Mouse (Mus musculus) stomach, embryonic 16.5 days (tissue): ENCODE data around the gene Prkag2. TPM values are rescaled to one million over a fixed set of nuclear protein-coding genes. Genes with fewer than 3 reads are reported as not detected.

Experiments used
- ATAC-seq: fragments of 200-750 bp; cut with Nextera tagmentation; 2 replicates; pipeline ENCODE4 v1.8.0; 2017; ENCODE audit warnings: moderate number of reproducible peaks, moderate TSS enrichment; ENCODE audit not compliant: insufficient read depth, low FRiP score
- H3K27ac ChIP-seq: fragments of 300-500 bp; sonication (generic); 2 replicates; pipeline ENCODE4 v1.5.1; 2014; ENCODE audit warnings: low read length
- H3K27me3 ChIP-seq: fragments of 300-500 bp; sonication (generic); 2 replicates; pipeline ENCODE4 v1.6.1; 2014; ENCODE audit warnings: low read length, control low read depth, mixed read lengths; ENCODE audit not compliant: control insufficient read depth, insufficient read depth
- H3K36me3 ChIP-seq: fragments of 300-500 bp; sonication (generic); 2 replicates; pipeline ENCODE4 v1.6.1; 2014; ENCODE audit warnings: low read length; ENCODE audit not compliant: control insufficient read depth, insufficient read depth
- H3K4me1 ChIP-seq: fragments of 300-500 bp; sonication (generic); 2 replicates; pipeline ENCODE4 v1.6.1; 2014; ENCODE audit warnings: low read length, control low read depth, mixed read lengths; ENCODE audit not compliant: control insufficient read depth, insufficient read depth
- H3K4me2 ChIP-seq: fragments of 300-500 bp; sonication (generic); 2 replicates; pipeline ENCODE4 v1.6.1; 2014; ENCODE audit warnings: low read depth, low read length, mixed read lengths
- H3K4me3 ChIP-seq: fragments of 300-500 bp; sonication (generic); replicated peaks from 2 replicates; pipeline ENCODE4 v1.5.1; 2014; ENCODE audit warnings: mild to moderate bottlenecking, low read length
- H3K9ac ChIP-seq: fragments of 300-500 bp; sonication (generic); 2 replicates; pipeline ENCODE4 v1.6.1; 2014; ENCODE audit warnings: low read length
- H3K9me3 ChIP-seq: fragments of 300-500 bp; sonication (generic); replicated peaks from 2 replicates; pipeline ENCODE4 v1.6.1; 2016; ENCODE audit warnings: low read length, control low read depth; ENCODE audit not compliant: control insufficient read depth
- WGBS: fragments of 180-500 bp; shearing (Covaris S2); extraction: QIAGEN DNeasy Blood & Tissue Kit; methylation state at CpG from one replicate; pipeline ENCODE4 v1.1.7; 2014; 5-methylcytosine and 5-hydroxymethylcytosine counted together
- polyA plus RNA-seq: library from polyadenylated mRNA; unstranded; fragments of >200 nt; fragmentation: Nextera tagmentation; extraction: Ambion mirVana; gene quantifications from 2 replicates; pipeline ENCODE4 v1.2.1, GENCODE M21; 2015

Prkag2 gene
- polyA plus RNA-seq, 1 experiment from 2014 or later: 42.5 TPM

DNA sequence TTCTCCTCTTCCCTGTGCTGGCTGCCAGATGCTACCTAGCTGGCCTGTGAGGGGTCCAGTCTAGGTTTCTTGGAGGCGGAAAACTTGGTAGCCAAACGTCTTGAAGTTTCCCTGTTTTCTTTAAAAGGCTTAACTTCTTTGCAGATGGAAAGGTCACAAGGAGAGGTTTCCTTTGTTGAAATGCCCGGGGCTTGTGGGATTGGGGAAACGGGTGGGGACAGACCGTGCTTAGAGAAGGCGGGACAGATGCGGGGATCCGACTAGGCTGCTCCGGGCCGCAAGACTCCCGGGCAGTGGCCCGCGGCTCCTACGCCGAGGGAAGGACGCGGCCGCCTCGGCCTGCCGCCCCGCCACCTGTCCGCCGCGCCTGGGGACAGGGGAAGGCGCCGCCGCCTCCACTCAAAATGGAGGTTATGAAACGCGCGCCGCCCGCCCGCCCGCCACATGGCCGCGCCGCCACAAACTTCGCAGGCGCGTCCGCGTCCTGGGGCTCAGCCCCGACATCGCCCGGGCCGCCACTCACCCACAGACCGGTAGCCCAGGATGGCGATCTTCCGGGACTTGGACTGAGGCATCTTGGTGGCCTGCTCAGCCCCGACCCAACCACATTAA is 258.7 kb downstream of the Prkag2 start:
- H3K27ac ChIP-seq: peak overlapping the region; percentile 100
- WGBS: under 1% methylated on average over 48 of the region's 50 CpGs
- peak overlapping the region; percentile 99 for H3K9ac ChIP-seq
- H3K4me1 ChIP-seq: peaks cover 30% of the 10 kb centered on the region
- ATAC-seq: no peak
- peak overlapping the region; percentile 90 for H3K4me2 ChIP-seq
- no peaks in the 10 kb centered on the region for H3K9me3 ChIP-seq
- peak overlapping the region; percentile 97 for H3K4me3 ChIP-seq
- no peaks in the 10 kb centered on the region for H3K36me3 ChIP-seq
- no peaks in the 10 kb centered on the region for H3K27me3 ChIP-seq

DNA sequence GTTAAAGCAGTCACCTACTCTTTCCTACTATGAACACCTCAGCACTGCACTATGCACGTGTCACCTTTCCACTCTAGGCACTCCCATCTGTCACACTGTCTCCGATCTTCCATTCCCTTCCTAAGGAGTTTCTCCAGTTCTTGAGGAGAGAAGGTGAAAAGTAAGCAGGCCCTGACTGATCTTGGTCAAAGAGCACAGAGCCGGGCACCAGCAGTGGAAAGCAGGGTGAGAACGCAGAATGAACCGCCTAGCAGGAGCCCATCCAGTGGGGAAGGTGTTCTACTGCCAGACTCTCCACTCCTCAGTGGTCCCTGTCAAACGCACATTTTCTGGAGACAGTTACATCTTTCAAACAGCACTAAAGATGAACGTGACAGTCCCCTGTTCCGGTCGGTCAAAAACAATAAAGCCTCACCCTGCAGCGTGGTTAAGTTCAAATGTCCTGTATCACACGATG is 259.4 kb downstream of the Prkag2 start:
- peaks cover 30% of the 10 kb centered on the region for H3K4me1 ChIP-seq
- peak overlapping the region; percentile 90 for H3K4me2 ChIP-seq
- H3K36me3 ChIP-seq: no peaks in the 10 kb centered on the region
- H3K9me3 ChIP-seq: no peaks in the 10 kb centered on the region
- peak overlapping the region; percentile 99 for H3K9ac ChIP-seq
- H3K4me3 ChIP-seq: peak overlapping the region; percentile 97
- H3K27ac ChIP-seq: no peak overlapping the region; the same call in 1 of the 2 replicates
- 14% methylated on average over 11 of the region's 11 CpGs for WGBS
- H3K27me3 ChIP-seq: no peaks in the 10 kb centered on the region
- no peak for ATAC-seq

DNA sequence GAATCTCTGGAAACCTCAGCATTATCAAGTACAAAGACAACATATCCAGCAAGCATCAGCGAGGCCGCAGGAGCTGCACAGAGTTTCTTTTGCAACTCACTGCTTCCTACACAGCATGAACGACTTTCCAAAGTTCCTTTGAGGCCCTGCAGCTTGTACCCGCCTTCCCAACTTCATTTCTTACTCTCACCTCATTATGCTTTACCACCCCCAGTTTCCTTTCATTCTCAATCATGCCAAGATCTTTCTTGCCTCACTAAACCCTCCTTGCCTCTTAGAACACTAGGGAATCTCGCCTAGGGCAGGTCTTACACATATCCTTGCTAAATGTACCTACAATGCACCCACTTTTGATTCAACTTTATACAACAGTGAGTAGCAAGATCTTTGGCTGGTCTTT is 266.0 kb downstream of the Prkag2 start:
- 79% methylated on average over 5 of the region's 5 CpGs for WGBS
- Histone ChIP-seq H3K4me1 (peaks cover 23% of the 10 kb centered on the region; the same call in 1 of the 2 replicates), H3K36me3 (no peaks in the 10 kb centered on the region), H3K4me3 (no peak overlapping the region), H3K9me3 (no peaks in the 10 kb centered on the region), H3K27me3 (no peaks in the 10 kb centered on the region), H3K4me2 (no peak overlapping the region), H3K9ac (no peak overlapping the region), H3K27ac (no peak overlapping the region)
- no peak for ATAC-seq

DNA sequence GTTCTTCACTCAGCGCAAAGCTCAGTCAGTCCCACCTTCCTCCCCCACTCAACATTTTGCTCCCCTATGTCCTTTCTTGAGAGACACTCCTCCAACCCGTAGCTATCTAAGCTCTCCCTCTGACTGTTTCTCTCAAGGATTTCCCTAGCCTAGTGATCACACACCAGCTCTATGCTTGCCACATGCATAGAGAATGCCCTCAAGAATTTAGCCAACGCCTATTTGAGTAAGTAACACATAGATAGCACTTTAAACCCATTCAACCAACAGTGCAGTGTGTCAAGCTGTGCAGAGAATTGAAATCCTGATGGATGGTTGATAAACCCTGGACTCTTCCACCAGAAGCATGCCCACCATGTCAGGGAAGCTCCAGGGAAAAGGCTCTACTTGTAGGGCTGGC is 268.5 kb downstream of the Prkag2 start:
- Histone ChIP-seq H3K9ac (no peak overlapping the region), H3K4me2 (no peak overlapping the region), H3K27me3 (no peaks in the 10 kb centered on the region), H3K27ac (no peak overlapping the region), H3K36me3 (no peaks in the 10 kb centered on the region), H3K4me1 (peaks cover 22% of the 10 kb centered on the region; the same call in 1 of the 2 replicates), H3K9me3 (no peaks in the 10 kb centered on the region), H3K4me3 (no peak overlapping the region)
- WGBS: 75% methylated on average over 3 of the region's 3 CpGs
- ATAC-seq: no peak

DNA sequence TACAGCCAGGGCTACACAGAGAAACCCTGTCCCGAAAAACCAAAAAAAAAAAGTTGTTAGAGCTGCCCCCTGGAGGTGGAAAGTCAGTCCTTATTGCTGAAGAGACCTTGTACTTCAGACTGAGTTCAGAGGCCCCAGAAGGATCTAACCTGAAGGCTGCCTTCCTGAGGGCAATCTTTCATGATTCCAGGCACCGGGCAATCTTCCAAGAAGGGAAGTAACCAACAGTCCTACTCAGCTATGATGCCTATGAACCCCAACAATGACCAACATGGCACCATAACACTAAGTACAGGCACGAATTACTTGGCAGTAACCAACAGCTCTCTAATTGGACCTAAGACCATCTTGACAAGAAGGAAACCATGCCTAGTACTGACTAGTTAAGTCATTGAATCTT is 272.0 kb downstream of the Prkag2 start:
- H3K4me3 ChIP-seq: no peak overlapping the region
- no peak overlapping the region for H3K27ac ChIP-seq
- no peak for ATAC-seq
- H3K27me3 ChIP-seq: no peaks in the 10 kb centered on the region
- WGBS: 96% methylated on average over 3 of the region's 3 CpGs
- no peaks in the 10 kb centered on the region for H3K9me3 ChIP-seq
- H3K4me2 ChIP-seq: no peak overlapping the region
- no peak overlapping the region for H3K9ac ChIP-seq
- H3K36me3 ChIP-seq: no peaks in the 10 kb centered on the region
- peaks cover 31% of the 10 kb centered on the region; the same call in 1 of the 2 replicates for H3K4me1 ChIP-seq

DNA sequence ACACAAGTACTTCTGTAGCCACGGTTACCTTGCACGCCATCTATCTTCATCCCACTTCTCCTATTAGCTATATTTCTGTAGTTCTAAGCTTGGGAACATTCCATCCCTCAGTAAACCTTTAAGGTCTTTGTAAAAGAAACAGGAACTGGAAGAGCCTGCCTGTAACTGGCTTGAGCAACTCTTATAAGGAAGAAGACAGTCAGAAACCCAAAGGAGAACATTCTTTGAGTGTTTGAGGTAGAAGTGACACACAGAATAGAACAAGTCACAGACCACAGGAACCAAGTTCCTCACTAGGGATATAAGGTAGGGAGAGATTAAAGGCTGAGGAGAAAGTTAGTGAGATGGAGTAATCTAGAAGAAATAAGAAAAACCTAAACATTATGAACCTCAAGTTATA is 273.3 kb downstream of the Prkag2 start:
- Histone ChIP-seq H3K9ac (no peak overlapping the region), H3K4me2 (no peak overlapping the region), H3K27ac (peak overlapping the region; percentile 10; the same call in 1 of the 2 replicates), H3K36me3 (no peaks in the 10 kb centered on the region), H3K9me3 (no peaks in the 10 kb centered on the region), H3K4me3 (no peak overlapping the region), H3K4me1 (peaks cover 26% of the 10 kb centered on the region; the same call in 1 of the 2 replicates), H3K27me3 (no peaks in the 10 kb centered on the region)
- ATAC-seq: no peak
- 73% methylated on average over 2 of the region's 2 CpGs for WGBS

DNA sequence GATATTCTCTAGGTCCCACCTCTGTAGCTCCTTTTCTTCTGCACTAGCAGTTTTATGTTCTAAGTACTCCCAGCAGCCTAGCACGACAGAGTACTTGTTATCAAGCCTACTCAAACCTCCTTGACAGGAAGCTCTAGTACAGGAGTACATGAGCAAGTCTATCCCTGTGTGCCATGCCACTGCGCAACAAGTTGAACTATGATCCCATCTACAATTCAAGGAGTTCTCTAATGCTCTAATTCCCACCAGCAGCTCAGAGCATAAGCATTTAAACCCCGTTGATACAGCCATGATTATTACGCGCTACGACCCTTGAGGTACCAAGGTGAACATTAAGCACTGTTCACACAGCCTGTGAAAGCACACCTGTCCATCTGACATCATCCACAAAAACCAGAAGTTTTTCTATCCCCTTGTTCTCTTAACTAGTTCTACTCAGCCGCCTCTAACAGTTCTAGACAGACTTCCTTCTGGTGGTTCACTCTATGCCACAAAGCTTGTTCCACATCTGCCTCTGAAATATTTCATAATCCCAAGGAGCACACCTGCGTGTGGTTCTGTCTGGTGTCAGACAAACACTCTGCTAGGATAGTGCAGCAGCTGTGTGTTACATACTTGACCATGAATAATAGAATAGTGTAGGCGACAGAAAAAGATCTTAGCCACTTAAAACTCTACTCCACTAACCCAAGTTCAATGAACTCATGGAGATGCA is 274.2 kb downstream of the Prkag2 start:
- Histone ChIP-seq H3K27me3 (no peaks in the 10 kb centered on the region), H3K36me3 (no peaks in the 10 kb centered on the region), H3K27ac (peak overlapping the region; percentile 15; the same call in 1 of the 2 replicates), H3K4me1 (peaks cover 28% of the 10 kb centered on the region), H3K4me2 (no peak overlapping the region), H3K4me3 (no peak overlapping the region), H3K9ac (no peak overlapping the region), H3K9me3 (no peaks in the 10 kb centered on the region)
- WGBS: 66% methylated on average over 9 of the region's 9 CpGs
- ATAC-seq: no peak

DNA sequence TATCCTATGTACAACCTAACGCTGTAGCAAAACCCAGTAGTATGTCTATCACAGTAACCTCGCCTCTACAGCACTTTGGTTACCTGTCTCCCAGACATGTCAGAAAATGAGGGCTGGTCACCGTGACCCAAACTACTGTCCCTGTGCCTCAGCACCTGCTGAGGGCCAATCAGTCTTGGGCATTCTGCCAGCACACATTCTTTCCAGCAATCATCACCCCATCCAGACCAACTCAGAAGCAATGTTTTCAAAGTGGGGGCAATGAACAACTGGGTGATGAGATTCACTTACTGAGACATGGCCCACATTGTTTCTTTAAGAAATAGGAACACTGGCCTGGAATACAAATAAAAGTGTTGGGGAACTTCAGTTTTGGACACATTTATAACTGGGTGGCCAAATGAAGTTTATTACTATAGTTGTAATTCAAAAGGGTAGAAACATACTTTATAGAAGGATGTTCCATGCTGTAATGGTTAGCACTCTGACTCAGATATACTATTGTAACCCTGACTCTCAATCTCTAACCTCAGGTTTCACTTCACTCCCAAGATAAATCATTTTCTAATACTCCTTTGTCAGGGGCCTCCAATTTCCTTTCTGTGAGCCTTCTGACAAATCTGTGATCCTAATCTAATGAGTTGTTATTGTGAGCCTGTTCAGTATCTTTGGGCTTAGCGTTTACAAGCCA is 274.9 kb downstream of the Prkag2 start:
- no peaks in the 10 kb centered on the region for H3K9me3 ChIP-seq
- ATAC-seq: no peak
- H3K4me3 ChIP-seq: no peak overlapping the region
- WGBS: 71% methylated on average over 4 of the region's 4 CpGs
- H3K36me3 ChIP-seq: no peaks in the 10 kb centered on the region
- H3K27ac ChIP-seq: peak overlapping the region; percentile 15; the same call in 1 of the 2 replicates
- no peak overlapping the region for H3K9ac ChIP-seq
- no peaks in the 10 kb centered on the region for H3K27me3 ChIP-seq
- H3K4me2 ChIP-seq: no peak overlapping the region
- peaks cover 31% of the 10 kb centered on the region for H3K4me1 ChIP-seq

DNA sequence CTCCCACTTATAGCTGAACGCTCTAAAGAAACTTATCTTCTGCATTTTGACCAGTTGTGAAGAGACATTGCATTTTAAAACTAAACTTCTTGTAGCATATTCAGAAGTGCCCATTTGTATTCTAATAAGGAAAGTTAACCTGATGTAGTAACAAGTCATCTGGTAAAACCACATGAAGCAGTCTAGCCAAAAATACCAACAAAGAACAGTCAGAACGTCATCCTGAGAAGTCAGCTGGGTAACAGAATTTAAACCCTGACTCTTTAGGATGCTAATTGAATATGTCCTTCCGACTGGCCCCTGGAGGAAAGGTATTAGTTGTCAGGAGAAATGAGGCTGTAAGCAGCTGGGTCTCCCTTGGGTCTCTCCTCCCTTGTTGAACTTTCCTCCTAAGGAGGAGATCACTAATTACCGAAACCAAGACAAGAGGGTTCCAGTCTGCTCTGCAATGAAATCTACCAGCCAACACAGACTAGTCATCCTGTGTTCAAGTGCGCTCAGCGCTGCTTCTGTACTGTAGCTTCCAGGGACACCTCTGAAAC is 276.5 kb downstream of the Prkag2 start:
- no peaks in the 10 kb centered on the region for H3K27me3 ChIP-seq
- no peak overlapping the region for H3K9ac ChIP-seq
- no peaks in the 10 kb centered on the region for H3K36me3 ChIP-seq
- H3K27ac ChIP-seq: no peak overlapping the region
- no peak for ATAC-seq
- no peak overlapping the region for H3K4me3 ChIP-seq
- H3K4me1 ChIP-seq: peaks cover 32% of the 10 kb centered on the region
- WGBS: 84% methylated on average over 6 of the region's 6 CpGs
- no peaks in the 10 kb centered on the region for H3K9me3 ChIP-seq
- no peak overlapping the region for H3K4me2 ChIP-seq
